Mouse (Mus musculus) thymus, postnatal 36 days (tissue): Measurements from ENCODE around the gene Kcnq1.

Experiments
- DNase-seq, 2 experiments: peaks; one replicate each; pipeline ENCODE4 v3.0.0; 2022; ENCODE audit warnings: mixed read lengths in 2 of 2

Gene Kcnq1

GRCm38 (mm10) chr7:143188589-143188988 lies 82.4 kb downstream of the Kcnq1 start:
- no peak for DNase-seq

- DNase-seq = no peak
These were observed 84.0 kb downstream of the Kcnq1 start for GRCm38 (mm10) chr7:143189965-143190722.

GRCm38 (mm10) chr7:143190911-143191310 lies 84.7 kb downstream of the Kcnq1 start:
- no peak for DNase-seq

- no peak for DNase-seq
These were observed 86.2 kb downstream of the Kcnq1 start for GRCm38 (mm10) chr7:143192392-143192791.

DNA sequence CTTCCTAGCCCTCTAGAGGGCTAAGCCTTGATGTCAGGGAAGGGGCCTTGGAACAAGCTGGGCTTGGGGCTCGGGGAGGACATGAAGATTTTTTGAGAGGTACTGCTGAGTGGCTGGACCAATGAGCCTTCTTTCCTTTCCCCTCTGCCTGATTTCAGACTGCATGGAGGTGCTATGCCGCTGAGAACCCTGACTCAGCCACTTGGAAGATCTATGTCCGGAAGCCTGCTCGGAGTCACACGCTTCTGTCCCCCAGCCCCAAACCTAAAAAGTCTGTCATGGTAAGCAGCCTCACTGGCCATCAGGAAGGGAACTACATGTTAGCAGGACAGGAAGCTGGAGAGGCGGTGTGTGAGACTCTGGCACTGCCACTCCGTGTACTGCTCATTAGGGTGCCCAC lies 87.9 kb downstream of the Kcnq1 start:
- no peak for DNase-seq

DNA sequence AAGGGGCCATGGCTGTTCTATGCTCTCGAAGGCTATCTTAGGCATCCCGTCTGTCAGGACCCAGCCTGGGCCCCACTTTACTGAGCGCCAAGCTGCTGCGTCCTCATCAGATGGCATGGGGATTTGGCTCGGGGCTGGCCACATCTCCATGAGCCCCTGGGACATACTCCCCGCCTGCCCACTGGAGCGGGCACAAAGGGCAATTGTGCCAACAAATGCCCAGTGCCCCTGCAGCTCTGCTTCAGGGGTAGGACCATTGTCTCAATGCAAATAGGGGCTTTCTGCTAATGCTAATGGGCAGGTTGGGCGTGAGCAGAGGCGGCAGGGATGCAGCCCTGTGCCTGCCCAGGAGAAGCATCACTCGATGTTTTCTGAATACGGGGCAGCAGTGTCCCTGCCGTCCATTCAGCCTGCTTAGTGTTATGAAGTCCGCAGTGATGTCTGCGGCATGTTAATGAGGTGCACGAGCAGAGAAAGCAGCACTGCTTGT lies 91.8 kb downstream of the Kcnq1 start:
- DNase-seq = no peak

- DNase-seq = no peak
These were observed 92.3 kb downstream of the Kcnq1 start for GRCm38 (mm10) chr7:143198443-143198842.

- DNase-seq = no peak
These were observed 95.1 kb downstream of the Kcnq1 start for GRCm38 (mm10) chr7:143201255-143201654.

- DNase-seq = no peak
These were observed 97.7 kb downstream of the Kcnq1 start for GRCm38 (mm10) chr7:143203897-143204296.

DNA sequence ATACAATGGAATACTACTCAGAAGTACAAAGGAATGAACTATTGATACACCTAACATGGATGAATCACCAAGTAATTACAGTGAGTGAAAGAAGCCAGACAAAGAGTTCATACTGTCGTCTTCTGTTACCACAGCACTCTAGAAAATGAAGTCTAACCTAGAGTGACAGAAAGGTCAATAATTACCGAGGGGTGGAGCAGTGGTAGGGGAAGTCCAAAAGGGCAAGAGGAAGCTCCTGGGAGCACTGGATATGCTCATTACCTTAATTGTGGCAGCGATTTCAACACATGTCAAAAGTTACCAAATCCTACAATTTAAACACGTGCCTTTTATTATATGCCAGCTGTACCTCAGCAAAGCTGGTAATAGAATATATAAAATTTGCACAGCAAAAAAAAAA lies 100.9 kb downstream of the Kcnq1 start:
- no peak for DNase-seq

DNA sequence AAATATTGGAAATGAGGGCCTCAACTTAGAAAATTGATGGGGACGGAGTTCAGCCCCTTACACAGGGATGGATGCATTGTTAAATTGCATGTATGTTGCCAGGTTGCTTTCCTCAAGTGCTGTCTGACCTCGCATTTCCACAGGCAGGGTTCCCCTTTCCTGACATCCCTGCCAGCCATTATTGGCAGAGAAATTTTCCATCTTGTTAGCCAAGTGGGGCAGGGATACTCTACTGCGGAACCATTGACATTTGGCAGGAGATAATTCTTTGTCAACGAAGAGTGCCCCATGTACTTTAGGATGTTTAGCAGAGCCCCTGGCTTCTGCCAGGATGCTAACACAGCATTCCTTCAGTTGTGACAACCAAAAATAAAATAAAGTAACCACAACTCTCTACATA lies 104.6 kb downstream of the Kcnq1 start:
- DNase-seq = no peak

DNA sequence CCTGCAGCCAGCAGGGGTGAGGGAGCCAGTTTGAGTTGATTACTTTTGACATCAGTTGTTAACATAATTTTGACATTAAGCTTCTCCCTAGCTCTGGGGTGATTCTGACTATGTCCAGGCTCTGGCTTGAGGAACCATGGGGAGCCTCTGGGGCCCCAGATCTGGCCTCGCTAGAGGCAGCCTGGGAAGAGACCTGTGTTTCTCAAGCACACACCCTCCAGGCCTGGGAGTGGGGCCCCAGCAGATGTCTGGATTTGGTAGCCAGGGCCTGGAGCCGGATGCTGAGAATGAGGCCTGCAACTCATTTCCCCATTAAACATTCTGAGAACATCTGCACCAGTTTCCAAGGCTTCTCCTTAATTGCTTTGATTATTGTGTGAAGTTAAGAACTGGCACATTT lies 145.0 kb downstream of the Kcnq1 start:
- no peak for DNase-seq

DNA sequence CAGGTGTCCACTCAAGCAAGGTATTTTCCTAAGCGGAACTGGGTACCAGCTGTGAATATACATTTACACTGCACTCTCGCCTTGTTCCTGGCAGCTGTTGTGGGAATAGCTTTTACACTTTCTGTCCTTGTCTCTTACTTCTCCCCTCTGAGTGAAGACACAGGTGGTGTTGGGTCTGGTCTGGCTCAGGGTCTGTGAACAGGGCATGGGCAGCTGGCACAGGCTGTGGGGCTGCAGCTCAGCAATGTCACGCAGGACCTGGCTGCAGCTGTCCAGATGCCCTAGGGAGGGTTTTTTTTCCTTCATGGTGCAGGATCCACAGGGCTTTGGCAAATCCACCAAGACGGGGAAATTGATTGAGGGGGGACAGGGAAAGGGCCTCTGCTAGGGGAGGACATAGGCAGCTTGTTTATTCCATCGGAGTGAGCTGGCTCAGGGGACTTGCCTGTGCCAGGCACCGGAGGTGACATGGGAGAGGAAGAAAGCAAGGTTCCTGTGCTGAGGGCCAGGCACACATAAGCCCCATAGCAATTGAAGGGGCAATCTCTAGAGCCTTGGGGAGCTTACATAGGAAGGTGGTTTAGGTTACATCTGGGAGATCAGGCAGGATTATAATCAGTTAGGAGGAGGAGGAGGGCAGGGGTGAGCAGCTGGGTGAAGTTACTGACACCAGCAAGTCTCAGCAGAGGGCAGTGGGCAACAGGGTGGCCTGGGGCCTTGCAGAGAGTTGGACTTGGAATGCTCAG lies 147.1 kb downstream of the Kcnq1 start:
- DNase-seq = no peak

DNA sequence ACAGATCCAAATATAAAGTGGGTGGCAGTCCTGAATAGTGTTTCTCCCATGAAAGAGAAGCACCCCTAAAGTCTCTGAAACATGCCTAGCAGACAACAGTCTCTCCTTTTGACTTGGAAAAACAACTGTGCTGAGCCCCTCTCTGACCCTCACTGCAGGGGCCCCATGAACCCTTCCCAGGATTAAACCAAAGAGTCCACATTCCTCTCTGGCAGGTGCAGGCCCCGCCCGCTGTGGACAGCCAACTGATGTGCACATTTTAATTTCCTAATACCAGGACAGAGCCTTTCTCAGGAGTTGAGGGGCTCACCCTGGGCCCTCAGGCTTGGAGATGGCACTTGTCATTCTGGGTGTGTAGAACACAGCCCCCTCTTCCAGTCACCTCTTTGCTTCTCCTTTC lies 148.7 kb downstream of the Kcnq1 start:
- DNase-seq = no peak

- DNase-seq = no peak
These were observed 155.1 kb downstream of the Kcnq1 start for GRCm38 (mm10) chr7:143261246-143261645.

GRCm38 (mm10) chr7:143263557-143263956 lies 157.4 kb downstream of the Kcnq1 start:
- DNase-seq = no peak

DNA sequence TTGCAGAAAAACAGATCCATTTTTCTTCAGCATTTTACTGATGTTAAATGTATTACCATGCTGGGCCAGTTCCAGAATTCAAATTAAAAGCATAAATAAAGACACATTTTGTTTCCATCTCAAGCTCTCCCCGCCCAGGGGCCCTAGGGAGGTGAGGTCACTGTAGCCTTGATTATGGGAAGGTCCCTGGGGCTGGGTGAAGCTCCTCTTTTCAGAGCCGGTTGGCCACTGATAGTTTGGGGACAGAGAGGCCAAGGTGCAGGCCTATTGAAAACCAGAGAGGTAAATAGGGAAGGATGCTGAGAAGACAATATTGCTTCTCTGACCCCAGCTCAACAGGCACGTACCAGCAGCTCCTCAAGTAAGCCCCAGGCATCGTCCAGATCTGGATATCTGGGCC lies 157.8 kb downstream of the Kcnq1 start:
- DNase-seq = no peak

- no peak for DNase-seq
These were observed 159.2 kb downstream of the Kcnq1 start for GRCm38 (mm10) chr7:143265386-143265785.

GRCm38 (mm10) chr7:143265829-143266438 lies 159.8 kb downstream of the Kcnq1 start:
- no peak for DNase-seq

GRCm38 (mm10) chr7:143273747-143274146 lies 167.6 kb downstream of the Kcnq1 start:
- no peak for DNase-seq

GRCm38 (mm10) chr7:143275030-143275429 lies 168.9 kb downstream of the Kcnq1 start:
- no peak for DNase-seq

GRCm38 (mm10) chr7:143283625-143284024 lies 177.5 kb downstream of the Kcnq1 start:
- no peak for DNase-seq

- peak; percentile 25 to 45 for DNase-seq
These were observed 178.7 kb downstream of the Kcnq1 start for GRCm38 (mm10) chr7:143284866-143285265.

DNA sequence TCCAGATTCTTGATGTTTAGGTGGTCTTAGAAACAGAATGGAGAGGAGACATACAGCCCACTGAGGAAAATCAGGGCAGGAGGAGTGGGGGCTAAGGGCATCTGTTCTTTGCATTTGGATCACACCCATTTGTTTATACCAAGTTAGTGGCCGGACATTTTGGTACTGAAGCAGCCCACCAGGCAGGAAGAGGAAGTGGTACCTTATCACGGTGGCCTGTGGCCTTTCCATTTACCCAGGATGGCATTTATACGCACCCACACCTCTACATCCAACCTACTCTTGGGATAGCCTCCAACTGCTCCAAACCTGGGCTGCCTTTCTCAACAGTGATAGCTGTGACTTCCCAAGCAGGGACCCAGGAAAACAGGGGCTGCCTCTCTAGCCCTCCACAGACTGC lies 179.3 kb downstream of the Kcnq1 start:
- no peak for DNase-seq
